Mouse (Mus musculus): Measurements from ENCODE around the gene Mybpc2.

- TF ChIP-seq CTCF (IDR thresholded peaks at IDR 0.05; ENCODE audit: insufficient read depth, low read depth, low read length) (no peak), POLR2A (IDR thresholded peaks at IDR 0.05; ENCODE audit: insufficient read depth, low read depth, low read length) (no peak)
Measured at GRCm38 (mm10) chr7:44536590-44536968, 12.1 kb upstream of the Mybpc2 start.

Data from olfactory bulb, adult 2 months (tissue).